Mouse (Mus musculus) layer of hippocampus, adult 18-20 months (tissue): ENCODE measurements around the gene Gas2. TPM values are rescaled to one million over a fixed set of nuclear protein-coding genes. Genes with fewer than 3 reads are reported as not detected.

Source experiments
- DNase-seq, 2 experiments: peaks; one replicate each; pipeline ENCODE4 v3.0.0; 2022; ENCODE audit warnings: low spot score in 2 of 2
- total RNA-seq, 2 experiments: library from RNA; stranded (reverse); gene quantifications; 2 replicates each; pipeline ENCODE4 v1.2.3; 2021

Gas2 gene
- total RNA-seq, 2 experiments from 2014 or later = 23.8 to 33.2 TPM

DNA sequence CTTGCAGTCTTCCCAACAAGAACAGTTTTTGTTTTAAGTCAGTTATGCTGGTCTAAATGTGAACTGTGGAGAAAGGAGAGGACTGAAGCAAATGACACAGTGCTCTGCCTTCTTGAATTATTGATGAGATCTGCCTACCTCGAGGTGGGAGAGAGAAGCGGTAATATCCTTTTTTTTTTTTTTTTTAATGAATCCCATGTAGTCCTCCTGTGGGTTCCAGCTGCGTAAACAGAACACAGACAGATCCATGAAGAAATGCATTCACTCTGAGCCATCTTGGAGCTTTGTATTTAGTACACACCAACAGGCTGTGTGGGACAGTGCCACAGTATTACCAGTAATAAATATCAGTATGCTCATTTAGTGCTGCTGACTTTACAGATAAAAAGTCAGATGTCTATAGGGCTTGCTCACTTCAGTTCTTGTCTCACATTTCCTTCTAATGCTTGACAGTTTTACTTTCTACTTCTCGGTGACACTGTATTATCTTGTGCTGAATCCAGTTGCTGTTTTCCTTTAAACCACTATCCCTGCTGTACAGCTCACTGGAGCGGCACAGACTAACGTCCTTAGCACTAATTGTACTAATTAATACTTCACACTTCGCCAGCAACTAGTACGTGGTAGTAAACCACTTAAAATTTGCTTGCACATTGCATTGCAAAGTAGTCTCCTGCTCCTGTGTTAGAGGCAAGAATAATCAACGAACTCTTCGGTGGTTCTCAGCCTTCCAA, 100.6 kb downstream of the Gas2 start:
- DNase-seq = no peak

DNA sequence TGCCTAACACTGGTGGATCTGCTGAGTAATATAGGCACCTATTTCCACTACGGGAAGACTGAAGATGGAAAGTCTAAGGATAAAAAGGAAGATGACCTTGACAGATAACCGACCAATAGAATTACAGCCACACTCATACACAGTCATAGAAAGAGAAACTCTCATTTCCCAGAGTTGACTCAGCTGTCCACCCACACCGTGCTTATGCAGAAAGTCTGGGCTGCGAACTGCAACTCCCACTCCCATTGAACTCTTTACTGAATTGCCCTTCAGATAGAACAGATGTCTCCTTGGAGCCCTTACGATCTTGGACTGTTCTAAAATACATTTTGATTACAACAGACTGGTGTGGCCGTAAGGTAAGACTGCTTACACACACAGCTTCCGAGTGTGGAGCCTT, 102.9 kb downstream of the Gas2 start:
- peak; percentile 10 to 60 for DNase-seq

DNA sequence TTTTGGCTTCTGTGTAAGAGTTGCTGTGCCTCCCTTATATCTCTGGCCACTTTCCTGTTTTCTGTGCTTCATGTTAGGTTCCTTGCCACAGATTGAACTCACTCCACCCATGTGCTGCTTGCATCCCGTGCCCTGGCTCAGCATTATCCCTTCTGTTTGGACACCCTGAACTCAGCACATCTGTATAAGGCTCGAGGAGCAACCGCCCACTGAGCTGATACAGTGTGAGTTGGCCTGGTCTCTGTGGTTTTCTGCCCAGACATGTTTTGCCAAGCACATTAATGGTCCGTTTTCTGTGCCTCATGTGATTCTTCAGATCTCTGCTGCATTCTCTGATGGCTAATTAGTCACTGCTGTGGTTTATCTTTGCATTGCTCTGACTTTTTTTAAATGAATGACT, 105.8 kb downstream of the Gas2 start:
- DNase-seq = no peak

DNA sequence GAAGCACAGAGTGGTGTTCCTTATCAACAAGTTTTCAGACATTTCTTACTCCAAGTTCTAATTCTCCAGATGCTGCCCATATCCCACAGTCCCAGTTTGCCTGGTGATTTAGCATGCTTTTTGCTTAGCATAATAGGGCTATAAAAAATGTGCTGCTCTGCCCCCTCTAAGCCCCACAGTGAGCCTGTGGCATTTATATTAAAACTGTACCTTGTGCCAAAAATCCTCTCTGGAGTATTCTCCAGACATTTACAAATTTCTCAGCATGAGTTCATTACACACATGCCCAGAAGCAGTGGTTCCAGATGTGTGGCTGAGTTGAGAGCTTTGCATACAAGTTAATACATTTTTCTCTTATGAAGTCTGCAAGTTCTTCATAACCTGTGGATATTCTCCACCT, 107.6 kb downstream of the Gas2 start:
- no peak for DNase-seq

DNA sequence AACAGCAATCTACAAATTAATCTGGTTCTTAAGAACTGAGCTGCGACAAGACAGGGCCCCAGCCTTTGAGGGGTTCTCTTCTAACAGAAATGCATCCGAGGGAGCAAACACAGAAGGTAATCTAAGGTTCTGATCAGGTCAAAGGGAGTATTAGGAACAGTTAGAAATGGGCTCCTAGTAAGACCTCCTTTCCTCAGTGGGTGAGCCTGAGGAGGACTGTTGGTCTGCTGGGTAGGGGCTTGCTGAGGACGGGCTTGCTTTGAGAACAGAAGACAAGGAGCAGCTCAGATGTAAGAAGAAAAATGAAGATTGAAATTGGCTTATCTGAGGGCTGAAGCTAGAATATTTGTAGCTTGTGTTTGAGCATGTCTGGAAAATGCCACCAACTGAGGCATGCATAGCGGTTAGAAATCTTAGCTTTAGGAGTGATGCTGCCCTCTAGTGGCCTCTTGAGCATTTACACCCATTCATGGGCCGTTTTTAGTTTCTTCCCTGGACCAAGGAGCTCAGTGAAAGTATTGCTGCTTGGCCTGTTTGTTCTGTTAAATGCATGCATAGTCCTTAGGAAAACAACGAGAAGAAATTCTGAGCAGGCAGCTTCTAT, 110.5 kb downstream of the Gas2 start:
- peak; percentile 16 to 80 for DNase-seq

DNA sequence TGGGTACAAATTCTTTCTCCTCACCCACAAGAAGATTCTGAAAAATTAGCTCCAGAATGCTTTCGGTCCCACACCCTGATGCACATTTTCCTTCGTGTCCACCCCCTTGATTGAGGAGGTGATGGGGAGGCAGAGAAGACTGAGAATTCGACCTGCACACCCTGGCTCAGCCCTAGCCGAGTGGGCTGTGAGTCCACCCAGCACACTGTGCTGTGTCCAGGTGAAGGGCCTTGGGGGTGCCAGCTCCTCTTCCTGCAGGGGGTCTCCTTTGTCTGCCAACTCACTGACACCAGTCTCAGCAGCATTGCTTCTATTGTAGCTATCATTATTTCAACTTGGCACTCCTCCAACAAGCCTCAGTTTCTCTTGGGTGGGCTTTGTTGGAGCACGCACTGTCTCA, 111.3 kb downstream of the Gas2 start:
- DNase-seq = no peak

DNA sequence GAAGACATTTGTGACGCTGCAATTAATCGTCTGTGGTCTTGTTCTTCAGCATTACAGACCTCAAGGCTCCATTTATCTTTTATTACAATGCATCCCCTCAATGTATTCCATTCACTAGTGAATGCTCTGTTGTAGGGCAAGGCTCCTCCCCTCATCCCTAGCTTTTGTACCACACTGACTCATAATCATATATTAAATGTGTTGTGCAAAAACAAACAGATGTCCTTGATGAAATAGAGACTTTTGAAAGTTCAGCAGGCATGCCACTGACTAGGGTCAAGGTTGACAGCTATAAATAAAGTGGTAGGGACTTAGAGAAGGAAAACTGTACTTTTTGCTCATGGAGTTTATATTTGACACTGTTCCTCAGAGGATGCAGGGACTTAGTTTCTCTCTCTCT, 111.7 kb downstream of the Gas2 start:
- no peak for DNase-seq

DNA sequence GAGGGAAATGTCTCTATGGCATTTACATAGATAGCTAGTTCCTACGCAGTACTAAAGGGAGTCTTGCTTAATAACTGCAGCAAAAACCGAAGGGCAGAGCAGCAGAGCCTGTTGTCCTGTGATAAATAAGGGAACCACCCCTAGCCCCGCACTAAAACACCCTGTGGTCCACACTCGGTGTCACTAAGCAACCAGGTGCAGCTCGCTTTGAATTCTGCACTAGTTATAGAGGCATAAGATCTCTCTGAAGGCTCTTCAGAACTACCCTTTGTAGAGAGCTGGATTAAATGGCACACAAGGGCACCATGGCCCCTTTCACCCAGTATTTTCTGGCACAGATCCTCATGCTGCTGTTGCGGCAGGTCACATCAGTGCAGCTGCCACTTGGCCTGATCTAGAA, 113.4 kb downstream of the Gas2 start:
- DNase-seq = no peak

DNA sequence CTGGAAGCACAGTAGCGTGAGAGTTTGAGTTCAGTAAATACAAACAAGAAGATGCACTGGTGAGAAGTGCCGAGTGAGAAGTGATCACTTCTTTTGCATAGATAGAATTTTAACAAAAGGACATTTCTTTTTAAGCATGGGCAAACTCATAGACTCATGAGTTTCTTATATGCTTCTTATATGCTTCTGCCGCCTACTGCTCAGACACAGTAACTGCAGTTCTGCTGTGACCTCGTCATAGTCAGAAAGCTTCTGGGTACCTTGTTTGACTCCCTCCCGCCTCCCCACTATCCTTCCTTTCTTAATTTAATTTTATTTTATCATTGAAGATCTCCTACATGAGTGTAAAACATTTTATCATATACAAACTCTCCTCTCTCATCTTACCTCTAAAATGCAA, 117.5 kb downstream of the Gas2 start:
- DNase-seq = peak in 1 of 2 experiments; percentile 29

DNA sequence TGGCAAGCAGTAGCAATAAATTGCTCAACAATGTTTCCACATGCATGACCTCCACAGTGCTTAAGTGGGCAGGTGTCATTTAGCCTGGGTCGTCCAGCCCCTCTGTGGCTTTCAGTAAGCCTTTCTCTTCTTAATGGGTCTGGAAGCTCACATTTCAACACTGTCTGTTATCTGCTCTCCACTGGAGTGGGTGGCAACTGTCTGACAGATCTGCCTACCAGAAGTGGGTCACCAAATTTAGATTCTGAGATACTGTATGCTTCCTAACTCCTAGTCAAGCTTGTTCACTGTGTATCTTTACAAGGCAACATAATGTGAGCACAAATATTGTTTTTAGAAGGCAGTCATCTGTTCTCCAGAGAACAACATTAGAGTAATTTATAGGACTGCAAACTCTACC, 120.5 kb downstream of the Gas2 start:
- peak in 1 of 2 experiments; percentile 57 for DNase-seq

DNA sequence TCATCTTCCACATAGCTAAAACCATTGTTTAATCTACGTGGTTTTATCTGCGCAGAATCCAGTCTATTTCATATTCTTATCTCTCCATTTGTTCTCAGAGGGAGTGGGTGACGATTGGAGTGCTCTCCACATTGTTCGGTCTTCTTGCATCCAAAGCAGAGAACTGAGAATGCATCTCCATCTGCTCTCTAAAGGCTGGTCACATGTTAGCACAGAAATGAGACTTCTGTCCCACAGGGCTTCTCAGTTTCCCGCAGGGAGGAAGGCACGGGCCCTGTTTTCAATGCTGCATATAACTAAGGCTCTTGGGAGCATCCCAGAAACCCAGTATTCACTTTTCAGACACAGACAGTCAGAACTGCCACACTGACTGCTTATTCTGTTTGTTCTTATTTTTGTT, 123.9 kb downstream of the Gas2 start:
- DNase-seq = peak; percentile 19 to 64

DNA sequence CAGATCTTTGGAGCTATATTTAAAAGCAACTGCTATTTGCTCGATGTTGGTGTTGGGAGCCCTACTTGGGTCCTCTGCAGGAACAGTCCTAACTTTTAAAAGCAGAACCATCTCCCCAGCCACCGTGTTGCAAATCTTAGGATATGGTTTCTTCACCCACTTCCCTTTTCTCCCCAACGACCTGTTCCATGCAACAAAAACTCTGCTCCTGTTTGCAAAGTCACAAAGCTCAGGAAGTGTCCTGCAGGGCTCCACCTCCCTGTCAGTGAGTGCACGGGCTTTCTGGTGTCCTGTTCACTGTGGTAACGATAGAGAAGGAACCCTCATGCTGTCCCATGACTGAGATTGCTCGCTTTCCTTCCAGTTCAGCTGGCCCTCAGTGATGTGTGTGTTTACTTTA, 125.1 kb downstream of the Gas2 start:
- no peak for DNase-seq

DNA sequence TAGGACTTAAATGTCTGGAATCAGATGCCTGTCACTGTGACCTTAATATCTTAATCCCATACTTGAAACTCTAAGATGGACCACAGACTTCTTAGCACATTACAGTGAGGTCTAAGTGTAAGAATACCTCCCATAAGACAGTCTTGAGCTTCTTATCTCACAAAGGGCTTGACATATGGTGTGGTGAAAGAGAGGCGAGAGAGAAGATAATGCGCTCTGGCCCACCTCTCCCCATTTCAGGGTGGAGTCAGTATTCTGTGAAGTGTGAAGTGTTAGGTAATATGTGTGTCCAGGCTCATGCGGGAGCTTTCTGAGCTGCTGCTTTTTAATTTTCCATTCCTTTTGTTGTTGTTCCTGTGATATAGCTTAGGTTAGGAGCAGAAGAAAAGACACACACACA, 129.2 kb downstream of the Gas2 start:
- DNase-seq = no peak

DNA sequence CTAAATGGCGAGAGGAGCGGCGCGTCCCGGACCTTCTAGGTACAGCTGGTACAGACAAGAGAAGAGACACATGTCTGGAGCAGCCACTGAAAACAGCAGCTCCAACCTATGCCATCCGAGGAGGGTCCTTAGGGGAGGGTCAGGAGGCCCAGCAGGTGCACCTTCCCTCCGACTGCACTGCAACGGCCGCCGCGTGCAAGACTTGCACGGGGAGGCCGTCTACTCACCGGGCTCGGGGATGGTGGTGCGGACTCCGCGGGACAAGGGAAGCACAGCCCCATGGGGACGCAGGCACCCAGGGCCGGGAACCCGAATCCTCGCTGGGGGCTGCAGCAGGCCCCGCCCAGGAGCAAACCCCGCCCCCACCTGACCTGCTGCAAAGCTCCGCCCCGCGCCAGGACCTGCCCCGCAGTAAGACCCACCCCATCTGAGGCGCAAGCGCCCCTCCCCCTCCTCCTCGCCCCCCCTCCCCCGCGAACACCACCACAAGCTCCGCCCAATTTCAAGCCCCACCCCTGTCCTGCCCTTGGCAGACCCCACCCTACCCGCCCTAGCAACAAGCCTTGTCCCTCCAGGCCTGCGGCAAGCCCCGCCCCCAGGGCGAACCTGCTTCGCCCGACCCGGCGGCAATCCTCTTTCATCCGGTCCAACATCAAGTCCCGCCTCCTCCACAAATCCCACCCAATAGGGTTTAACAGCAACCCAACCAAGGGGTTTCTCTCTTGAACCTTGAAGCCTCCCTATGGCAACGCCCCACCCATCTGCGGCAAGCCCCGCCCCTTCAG, 143.9 kb downstream of the Gas2 start, which contains the start of gene Svip:
Svip (minus strand) TSS at position 508 of the 785 bp plus-strand sequence.
- DNase-seq = peak; percentile 90 to 97

DNA sequence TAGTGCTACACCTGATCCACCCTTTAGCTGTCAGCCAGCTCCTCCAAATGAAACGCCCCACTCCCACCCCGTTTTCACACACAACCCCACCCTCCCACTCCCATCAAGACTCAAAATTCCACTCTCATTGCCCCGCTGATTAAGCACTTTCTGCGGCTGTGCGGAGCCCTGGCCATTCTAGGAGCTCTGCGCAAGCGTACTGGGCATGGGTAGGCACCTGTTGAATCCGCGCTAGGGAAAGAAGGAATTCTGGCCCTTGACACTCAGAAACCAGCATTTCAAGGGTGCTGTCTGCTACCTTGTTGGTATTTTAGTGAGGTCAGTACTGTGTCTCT, 144.4 kb downstream of the Gas2 start:
- no peak for DNase-seq

DNA sequence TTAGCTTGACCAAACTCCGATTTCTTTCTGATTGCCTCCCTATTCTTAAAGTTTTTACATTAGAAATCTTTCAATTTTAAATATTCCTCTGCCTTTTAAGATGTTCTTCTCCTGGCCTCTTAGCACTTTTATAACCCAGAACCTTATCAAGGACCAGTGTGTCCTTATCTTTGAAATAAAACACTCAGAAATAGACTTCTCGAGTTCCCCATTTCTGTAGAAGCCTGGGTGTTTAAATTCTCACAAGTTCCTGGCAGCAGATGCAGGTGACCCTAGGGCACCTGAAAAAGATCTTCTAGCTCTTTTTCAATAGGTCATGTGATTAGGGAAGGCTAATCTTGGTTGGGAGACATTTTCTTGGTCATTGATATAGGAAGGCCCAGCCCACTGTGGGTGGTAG, 145.3 kb downstream of the Gas2 start:
- no peak for DNase-seq

DNA sequence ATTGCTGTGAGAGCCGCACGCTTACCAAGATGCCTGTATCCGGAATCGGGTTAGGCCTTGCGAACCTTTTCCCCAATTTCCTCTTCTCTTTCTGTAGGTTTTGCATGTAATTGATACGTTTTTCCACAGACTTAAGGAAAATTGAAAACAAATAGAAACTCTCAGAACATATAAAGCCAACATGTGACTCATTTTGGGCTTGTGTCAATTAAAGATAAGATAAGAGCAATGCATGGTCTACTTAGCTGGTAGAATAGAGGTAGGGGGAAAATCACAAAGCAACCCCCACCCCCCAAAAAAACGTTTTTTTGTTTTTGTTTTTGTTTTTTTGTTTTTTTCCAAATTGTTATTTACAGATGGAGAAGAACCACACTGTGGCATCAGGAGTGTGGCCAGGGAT, 151.6 kb downstream of the Gas2 start:
- DNase-seq = no peak

DNA sequence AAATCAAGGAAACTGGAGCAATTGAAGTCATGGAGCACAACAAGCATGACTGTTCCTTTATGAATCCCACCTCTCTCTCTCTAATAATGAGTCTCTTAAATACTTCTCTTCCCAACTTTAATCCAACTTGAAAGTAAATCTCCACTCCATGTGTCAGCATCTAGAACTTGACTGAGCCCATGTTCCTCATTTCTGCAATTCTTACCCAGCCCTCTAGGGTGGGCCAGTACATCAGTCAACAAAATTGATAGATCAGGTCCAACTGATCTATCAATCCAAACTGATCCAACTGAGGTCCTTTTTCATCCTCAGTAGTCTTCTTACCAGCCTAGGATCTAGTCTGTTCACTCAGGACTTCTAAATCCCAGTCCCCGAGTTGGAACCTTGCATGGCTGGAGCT, 153.4 kb downstream of the Gas2 start:
- no peak for DNase-seq

DNA sequence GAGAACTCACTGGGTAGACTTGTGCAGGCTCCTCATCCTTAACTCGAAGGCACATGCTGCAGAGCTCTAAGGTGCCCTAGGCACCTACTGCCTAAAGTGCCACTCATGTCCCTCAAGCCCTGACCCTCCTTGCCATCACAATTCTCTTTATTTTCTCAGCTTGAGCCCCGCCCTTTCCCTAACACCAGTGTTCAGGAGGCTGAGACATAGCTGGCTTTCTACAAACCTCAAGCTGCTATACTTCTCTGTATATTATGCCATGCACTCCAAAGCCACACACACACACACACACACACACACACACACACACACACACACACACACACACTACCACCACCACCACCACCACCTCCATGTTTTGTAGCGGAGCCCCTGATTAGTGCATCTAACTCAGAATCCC, 153.8 kb downstream of the Gas2 start, which contains the start of gene 1700015G11Rik:
1700015G11Rik (minus strand) TSS at position 101 of the 400 bp plus-strand sequence.
- DNase-seq = no peak

DNA sequence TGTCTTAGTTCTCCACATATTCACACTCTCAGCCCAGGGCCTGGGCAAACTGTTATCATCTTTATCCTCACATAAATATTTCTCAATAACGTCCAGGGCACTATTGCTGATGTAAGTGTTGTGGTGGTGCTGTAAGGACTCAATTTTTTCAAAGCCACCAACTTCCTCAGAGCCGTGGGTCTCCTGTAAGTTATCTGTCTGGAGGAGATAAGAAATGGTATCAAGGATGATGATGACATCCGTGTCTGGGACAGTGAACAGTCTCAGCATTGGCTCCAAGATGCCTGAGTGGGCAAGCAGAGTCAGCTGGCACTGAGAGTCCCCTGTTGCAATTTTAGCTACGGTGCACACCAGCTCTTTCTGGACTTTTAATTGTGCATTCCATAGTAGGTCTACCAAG, 160.2 kb downstream of the Gas2 start:
- DNase-seq = no peak

DNA sequence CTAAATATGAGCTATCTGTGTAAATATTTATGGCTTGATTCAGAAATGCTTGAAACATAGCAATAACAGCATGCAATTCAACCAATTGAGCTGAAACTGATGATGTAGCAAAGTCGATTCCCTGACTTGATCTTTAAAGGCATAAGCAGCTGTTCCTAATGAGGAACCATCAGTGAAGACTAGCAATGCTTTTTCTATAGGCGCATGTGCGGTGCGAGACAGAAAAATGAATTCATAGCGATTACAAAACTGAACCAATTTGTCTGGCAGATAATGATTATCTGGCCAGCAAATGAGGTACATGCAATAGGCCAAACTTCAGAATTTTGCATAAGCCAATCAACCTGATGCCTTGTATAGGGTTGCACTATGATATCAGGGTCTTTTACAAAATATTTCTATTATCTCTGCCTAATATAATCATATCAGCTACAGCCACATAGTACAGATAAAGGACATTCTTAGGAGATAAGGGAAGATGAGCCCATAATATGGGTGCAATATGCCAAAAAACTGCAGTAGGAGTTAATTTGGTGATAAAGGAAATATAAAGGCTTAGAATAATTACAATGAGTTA, 162.3 kb downstream of the Gas2 start:
- no peak for DNase-seq
